Mouse (Mus musculus) heart, adult 9 months (tissue): Measurements from ENCODE around the gene Mlh3.

Source experiments
- DNase-seq, 2 experiments: peaks; one replicate each; pipeline ENCODE4 v3.0.0; 2022; ENCODE audit warnings: low spot score in 2 of 2

Gene Mlh3

GRCm38 (mm10) chr12:85280845-85281651 is 10.6 kb upstream of the Mlh3 start:
- DNase-seq, result no peak

GRCm38 (mm10) chr12:85280105-85280844 is 9.9 kb upstream of the Mlh3 start:
- DNase-seq, result peak; percentile 97 to 99

- DNase-seq, result peak in 1 of 2 experiments; percentile 37
Observed at GRCm38 (mm10) chr12:85279396-85280080, 9.1 kb upstream of the Mlh3 start.

GRCm38 (mm10) chr12:85278919-85279318 is 8.5 kb upstream of the Mlh3 start:
- no peak for DNase-seq

GRCm38 (mm10) chr12:85276273-85276672 is 5.9 kb upstream of the Mlh3 start:
- no peak for DNase-seq

GRCm38 (mm10) chr12:85273508-85273907 is 3.1 kb upstream of the Mlh3 start:
- DNase-seq, result peak in 1 of 2 experiments; percentile 41

GRCm38 (mm10) chr12:85271843-85272206 is 1.4 kb upstream of the Mlh3 start:
- no peak for DNase-seq

- no peak for DNase-seq
Observed at GRCm38 (mm10) chr12:85271132-85271842, 888 bp upstream of the Mlh3 start.

GRCm38 (mm10) chr12:85269821-85270220 is 578 bp downstream of the Mlh3 start:
- DNase-seq, result no peak

GRCm38 (mm10) chr12:85266248-85266647 is 4.2 kb downstream of the Mlh3 start:
- DNase-seq, result no peak

- no peak for DNase-seq
Observed at GRCm38 (mm10) chr12:85264940-85265339, 5.5 kb downstream of the Mlh3 start.

- no peak for DNase-seq
Observed at GRCm38 (mm10) chr12:85264531-85264930, 5.9 kb downstream of the Mlh3 start.

- DNase-seq, result no peak
Observed at GRCm38 (mm10) chr12:85263190-85263589, 7.2 kb downstream of the Mlh3 start.

- DNase-seq, result no peak
Observed at GRCm38 (mm10) chr12:85262489-85262888, 7.9 kb downstream of the Mlh3 start.

GRCm38 (mm10) chr12:85257008-85257639 is 13.3 kb downstream of the Mlh3 start:
- peak; percentile 23 to 33 for DNase-seq

GRCm38 (mm10) chr12:85256074-85256751 is 14.2 kb downstream of the Mlh3 start:
- DNase-seq, result no peak

GRCm38 (mm10) chr12:85252083-85252482 is 18.3 kb downstream of the Mlh3 start:
- no peak for DNase-seq

GRCm38 (mm10) chr12:85237553-85237952 is 32.8 kb downstream of the Mlh3 start:
- DNase-seq, result no peak

- DNase-seq, result no peak
Observed at GRCm38 (mm10) chr12:85233376-85234358, 36.7 kb downstream of the Mlh3 start.
